Mouse (Mus musculus) gonadal fat pad, adult 2 months (tissue): ENCODE data around the gene Tex30. TPM values are rescaled to one million over a fixed set of nuclear protein-coding genes. Genes with fewer than 3 reads are reported as not detected.

Experiments used
- DNase-seq: peaks from one replicate; pipeline ENCODE4 v3.0.0-alpha.2; 2012; ENCODE audit warnings: low read depth
- polyA plus RNA-seq: library from polyadenylated mRNA; depleted of rRNA; stranded (reverse); fragments of >200 nt; gene quantifications from 2 replicates; pipeline ENCODE4 v1.2.3, GENCODE M21; 2012; rRNA removed

Tex30 gene
- polyA plus RNA-seq, 1 experiment, result 5.8 TPM

GRCm38 (mm10) chr1:44042555-44042915 lies 59.7 kb downstream of the Tex30 start:
- no peak for DNase-seq

GRCm38 (mm10) chr1:44041797-44042554 lies 60.3 kb downstream of the Tex30 start:
- no peak for DNase-seq

Other genes with a start within 250 kb of the Tex30 start
- gene Tpp2, start 168.8 kb downstream of the Tex30 start, polyA plus RNA-seq, result 8.4 and 9.4 TPM in 2 replicates
- 0.03 and 0.24 TPM in 2 replicates for gene Mettl21c, start 82.4 kb downstream of the Tex30 start, polyA plus RNA-seq
- gene Gm8251, start 40.5 kb downstream of the Tex30 start, polyA plus RNA-seq, result not detected in 2 replicates
- 10.4 and 12.2 TPM in 2 replicates for gene Kdelc1, start 16.4 kb upstream of the Tex30 start, polyA plus RNA-seq
- 9.5 and 11.1 TPM in 2 replicates for gene Bivm, start 16.5 kb upstream of the Tex30 start, polyA plus RNA-seq
- gene Ercc5, start 45.3 kb upstream of the Tex30 start, polyA plus RNA-seq, result 5.6 and 7.7 TPM in 2 replicates
- gene Mettl21e, start 116.5 kb upstream of the Tex30 start, polyA plus RNA-seq, result not detected in 2 replicates